Mouse (Mus musculus) small intestine, adult 2 months (tissue): ENCODE results near the gene Tpst1.

Experiments
- CTCF ChIP-seq: fragments of 200-500 bp; IDR thresholded peaks from 2 replicates; pipeline ENCODE4 v1.5.1; 2012; ENCODE audit warnings: low read depth, mild to moderate bottlenecking, control low read depth, inconsistent platforms, low read length, moderate library complexity, mixed read lengths; ENCODE audit not compliant: insufficient replicate concordance, insufficient read length; ENCODE audit errors: extremely low read depth
- POLR2A ChIP-seq: fragments of 200-500 bp; IDR thresholded peaks from 2 replicates; pipeline ENCODE4 v1.6.1; 2012; ENCODE audit warnings: low read depth, mild to moderate bottlenecking, control low read depth, inconsistent platforms, low read length, moderate library complexity

DNA sequence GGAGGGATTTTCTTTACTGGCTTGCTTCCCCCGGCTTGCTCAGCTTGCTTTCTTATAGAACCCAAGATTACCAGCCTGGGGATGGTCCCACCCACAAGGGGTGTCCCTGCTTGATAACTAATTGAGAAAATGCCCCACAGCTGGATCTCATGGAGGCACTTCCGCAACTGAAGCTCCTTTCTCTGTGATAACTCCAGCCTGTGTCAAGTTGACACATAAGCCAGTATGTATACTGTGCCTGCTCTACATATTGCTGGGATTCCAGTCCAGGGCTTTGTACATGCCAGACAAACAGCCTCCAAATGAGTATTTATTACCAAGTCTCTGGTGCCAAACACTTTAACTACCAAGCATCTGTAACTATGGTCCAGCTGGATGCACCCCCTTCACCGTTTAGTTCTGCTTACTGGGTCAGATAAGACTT, 5.3 kb upstream of the Tpst1 start:
- TF ChIP-seq POLR2A = no peak
- no peak for TF ChIP-seq CTCF
